Comparison of ENCODE assay signal across 8 mouse cellular contexts in the genomic region with DNA sequence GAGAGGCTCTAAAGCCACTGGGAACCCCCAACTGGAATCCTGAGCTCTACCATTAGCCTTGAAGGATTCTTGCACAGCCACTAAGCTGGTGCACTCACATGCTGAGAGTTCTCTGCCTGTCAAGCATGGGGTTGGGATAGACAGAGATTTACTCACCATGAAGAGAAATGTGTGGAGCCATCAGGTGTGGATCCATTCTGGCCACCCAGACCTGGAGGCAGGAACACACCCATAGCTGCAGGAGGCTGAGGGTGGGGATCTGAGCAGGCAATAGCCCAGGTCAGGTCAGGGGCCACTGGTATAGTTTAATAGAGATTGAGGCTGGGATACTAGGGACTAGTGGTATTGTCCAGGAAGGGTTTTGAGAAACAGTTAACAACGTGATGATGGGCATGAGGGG. TPM values are rescaled to one million over a fixed set of nuclear protein-coding genes. Genes with fewer than 3 reads are reported as not detected.
DNase-seq lines count a peak whose midpoint lies in the region; ATAC-seq and TF ChIP-seq lines count a peak whose summit lies in the region.

No protein-coding gene starts in this region.

- no peaks in the 10 kb centered on the region for H3K27me3 ChIP-seq in embryonic facial prominence, embryonic 14.5 days (replicated peaks; ENCODE audit: control insufficient read depth, insufficient read depth, low read length)
- no peaks in the 10 kb centered on the region for H3K27me3 ChIP-seq in hindbrain, embryonic 12.5 days
- no peaks in the 10 kb centered on the region for H3K27me3 ChIP-seq in lung, embryonic 15.5 days

- WGBS in lung, adult 2 months = 0% methylated on average over 1 of the region's 1 CpGs
- WGBS in embryonic facial prominence, embryonic 14.5 days = 0% methylated on average over 1 of the region's 1 CpGs
- 11% methylated on average over 1 of the region's 1 CpGs for WGBS in hindbrain, embryonic 12.5 days
- WGBS in lung, embryonic 15.5 days = 0% methylated on average over 1 of the region's 1 CpGs

- peak overlapping the region; percentile 100; the same call in 1 of the 2 replicates for H3K27ac ChIP-seq in embryonic facial prominence, embryonic 14.5 days (replicated peaks; ENCODE audit: low read depth, low read length)
- peak overlapping the region; percentile 99 for H3K27ac ChIP-seq in hindbrain, embryonic 12.5 days
- H3K27ac ChIP-seq in lung, embryonic 15.5 days = peak overlapping the region; percentile 100

- ATAC-seq in embryonic facial prominence, embryonic 14.5 days (ENCODE audit: low read depth) = no peak
- ATAC-seq in hindbrain, embryonic 12.5 days (ENCODE audit: low FRiP score) = peak; percentile 8
- ATAC-seq in lung, embryonic 15.5 days (ENCODE audit: borderline replicate concordance, extremely low read depth, low FRiP score, low TSS enrichment) = no peak

- H3K4me2 ChIP-seq in embryonic facial prominence, embryonic 14.5 days (ENCODE audit: low read depth, low read length) = peak overlapping the region; percentile 86
- peak overlapping the region; percentile 84 for H3K4me2 ChIP-seq in hindbrain, embryonic 12.5 days (replicated peaks)
- peak overlapping the region; percentile 71 for H3K4me2 ChIP-seq in lung, embryonic 15.5 days

- H3K36me3 ChIP-seq in embryonic facial prominence, embryonic 14.5 days (ENCODE audit: control insufficient read depth, insufficient read depth, low read length) = peaks cover 18% of the 10 kb centered on the region
- H3K36me3 ChIP-seq in hindbrain, embryonic 12.5 days = peaks cover 34% of the 10 kb centered on the region
- peaks cover 16% of the 10 kb centered on the region; the same call in 1 of the 2 replicates for H3K36me3 ChIP-seq in lung, embryonic 15.5 days

- H3K4me1 ChIP-seq in lung, adult 2 months (ENCODE audit: control insufficient read depth, insufficient read depth, low read length) = peaks cover 13% of the 10 kb centered on the region
- H3K4me1 ChIP-seq in embryonic facial prominence, embryonic 14.5 days (ENCODE audit: control insufficient read depth, insufficient read depth, low read length) = peaks cover 27% of the 10 kb centered on the region
- peaks cover 31% of the 10 kb centered on the region for H3K4me1 ChIP-seq in hindbrain, embryonic 12.5 days
- H3K4me1 ChIP-seq in lung, embryonic 15.5 days = peaks cover 35% of the 10 kb centered on the region

- no peaks in the 10 kb centered on the region for H3K9me3 ChIP-seq in embryonic facial prominence, embryonic 14.5 days (ENCODE audit: control insufficient read depth, low read length)
- no peaks in the 10 kb centered on the region for H3K9me3 ChIP-seq in hindbrain, embryonic 12.5 days (replicated peaks)
- no peaks in the 10 kb centered on the region for H3K9me3 ChIP-seq in lung, embryonic 15.5 days

- H3K9ac ChIP-seq in embryonic facial prominence, embryonic 14.5 days (ENCODE audit: low read depth, low read length) = peak overlapping the region; percentile 90
- H3K9ac ChIP-seq in hindbrain, embryonic 12.5 days = peak overlapping the region; percentile 86
- peak overlapping the region; percentile 76 for H3K9ac ChIP-seq in lung, embryonic 15.5 days

- no peak for TF ChIP-seq POLR2A in lung, adult 2 months (IDR thresholded peaks at IDR 0.05; ENCODE audit: borderline replicate concordance, extremely low read depth, low read depth, low read length)

- TF ChIP-seq CTCF in lung, adult 2 months (IDR thresholded peaks at IDR 0.05; ENCODE audit: insufficient read depth, low read length) = no peak

- peak; percentile 39 for DNase-seq in lung, adult 2 months
- DNase-seq in lung, postnatal 36 days = no peak
- no peak for DNase-seq in embryonic facial prominence, embryonic 14.5 days (ENCODE audit: low spot score)
- peak; percentile 35 to 71 for DNase-seq in spleen, postnatal 4 days (ENCODE audit: low spot score in 2 of 2)
- no peak for DNase-seq in urinary bladder, postnatal 14 days (ENCODE audit: low spot score)
- DNase-seq in testis, postnatal 14 days (ENCODE audit: low spot score) = no peak

- peak overlapping the region; percentile 90 for H3K4me3 ChIP-seq in lung, adult 2 months (replicated peaks; ENCODE audit: extremely low read depth, low read depth, low read length)
- peak overlapping the region; percentile 95 for H3K4me3 ChIP-seq in embryonic facial prominence, embryonic 14.5 days (ENCODE audit: low read depth, low read length)
- peak overlapping the region; percentile 93 for H3K4me3 ChIP-seq in hindbrain, embryonic 12.5 days
- peak overlapping the region; percentile 98 for H3K4me3 ChIP-seq in lung, embryonic 15.5 days

RNA-seq across cellular contexts. Expression of gene Rhoa, which starts 0.8 kb away (rescaled TPM):
- 167 and 313 TPM in 2 replicates for polyA plus RNA-seq in lung, adult 2 months (2012; rRNA removed)
- polyA plus RNA-seq in embryonic facial prominence, embryonic 14.5 days (2014; fragmentation: Nextera tagmentation; extraction: Ambion mirVana) = 326 and 351 TPM in 2 replicates
- polyA plus RNA-seq in hindbrain, embryonic 12.5 days (2016; fragmentation: Nextera tagmentation; extraction: Ambion mirVana) = 332 and 340 TPM in 2 replicates
- polyA plus RNA-seq in lung, embryonic 15.5 days (2015; fragmentation: Nextera tagmentation; extraction: Ambion mirVana) = 484 and 512 TPM in 2 replicates

RNA-seq across cellular contexts. Expression of gene Tcta, which starts 0.8 kb away (rescaled TPM):
- polyA plus RNA-seq in lung, adult 2 months (2012; rRNA removed) = 64.1 and 75.8 TPM in 2 replicates
- 38.2 and 47.8 TPM in 2 replicates for polyA plus RNA-seq in embryonic facial prominence, embryonic 14.5 days (2014; fragmentation: Nextera tagmentation; extraction: Ambion mirVana)
- polyA plus RNA-seq in hindbrain, embryonic 12.5 days (2016; fragmentation: Nextera tagmentation; extraction: Ambion mirVana) = 43.0 and 44.2 TPM in 2 replicates
- 29.6 and 35.5 TPM in 2 replicates for polyA plus RNA-seq in lung, embryonic 15.5 days (2015; fragmentation: Nextera tagmentation; extraction: Ambion mirVana)

RNA-seq across cellular contexts. Expression of gene Amt, which starts 8.5 kb away (rescaled TPM):
- 7.0 and 13.3 TPM in 2 replicates for polyA plus RNA-seq in lung, adult 2 months (2012; rRNA removed)
- polyA plus RNA-seq in embryonic facial prominence, embryonic 14.5 days (2014; fragmentation: Nextera tagmentation; extraction: Ambion mirVana) = 6.1 and 6.2 TPM in 2 replicates
- polyA plus RNA-seq in hindbrain, embryonic 12.5 days (2016; fragmentation: Nextera tagmentation; extraction: Ambion mirVana) = 22.1 and 25.9 TPM in 2 replicates
- 19.7 and 20.5 TPM in 2 replicates for polyA plus RNA-seq in lung, embryonic 15.5 days (2015; fragmentation: Nextera tagmentation; extraction: Ambion mirVana)

RNA-seq across cellular contexts. Expression of gene Nicn1, which starts 14.9 kb away (rescaled TPM):
- 15.1 and 21.4 TPM in 2 replicates for polyA plus RNA-seq in lung, adult 2 months (2012; rRNA removed)
- polyA plus RNA-seq in embryonic facial prominence, embryonic 14.5 days (2014; fragmentation: Nextera tagmentation; extraction: Ambion mirVana) = 38.6 and 38.9 TPM in 2 replicates
- polyA plus RNA-seq in hindbrain, embryonic 12.5 days (2016; fragmentation: Nextera tagmentation; extraction: Ambion mirVana) = 79.1 and 81.7 TPM in 2 replicates
- polyA plus RNA-seq in lung, embryonic 15.5 days (2015; fragmentation: Nextera tagmentation; extraction: Ambion mirVana) = 32.5 and 37.2 TPM in 2 replicates

RNA-seq across cellular contexts. Expression of gene Gpx1, which starts 33.5 kb away (rescaled TPM):
- 1,012 and 1,202 TPM in 2 replicates for polyA plus RNA-seq in lung, adult 2 months (2012; rRNA removed)
- polyA plus RNA-seq in embryonic facial prominence, embryonic 14.5 days (2014; fragmentation: Nextera tagmentation; extraction: Ambion mirVana) = 671 and 689 TPM in 2 replicates
- polyA plus RNA-seq in hindbrain, embryonic 12.5 days (2016; fragmentation: Nextera tagmentation; extraction: Ambion mirVana) = 647 and 730 TPM in 2 replicates
- 654 and 708 TPM in 2 replicates for polyA plus RNA-seq in lung, embryonic 15.5 days (2015; fragmentation: Nextera tagmentation; extraction: Ambion mirVana)

Comparison
In these comparisons a context has a peak if more than half of its experiments do, and no peak if none do; other contexts are left out.
1. DNase-seq: peak in lung, adult 2 months (single experiment) and spleen, postnatal 4 days (2 of 2); none in lung, postnatal 36 days (single experiment), embryonic facial prominence, embryonic 14.5 days (single experiment), urinary bladder, postnatal 14 days (single experiment) and testis, postnatal 14 days (single experiment).
2. Peak in every context shown above with its lines, with median percentiles within 50 percentile points of each other: H3K4me3 ChIP-seq, H3K27ac ChIP-seq, H3K4me2 ChIP-seq and H3K9ac ChIP-seq.